Mouse (Mus musculus) v-Abl transformed pro-B cells (cell line): ENCODE measurements at regions not wholly inside any gene's neighbourhood (a gene's known extent, or its start where the extent isn't known, plus 50 kb on each side); places are given as distances from the start of the nearest gene placed in this dataset.

ENCODE experiments used
- in situ Hi-C, 2 experiments: fragments of 400-800 bp; cut with MboI; formaldehyde crosslinking; loops; one replicate each; pipeline ENCODE4 v1.15.1; 2025; ENCODE audit not compliant: unreplicated experiment in 2 of 2

- in situ Hi-C loops = no loop called here
Measured at GRCm38 (mm10) chr13:45130516-45131249, 52.2 kb downstream of the Gm9817 start.

- in situ Hi-C loops = no loop called here
Measured at GRCm38 (mm10) chr13:45140616-45141015, 62.1 kb downstream of the Gm9817 start.

GRCm38 (mm10) chr13:45145129-45145528, 66.6 kb downstream of the Gm9817 start:
- in situ Hi-C loops = no loop called here

GRCm38 (mm10) chr13:45156223-45156622, 77.7 kb downstream of the Gm9817 start:
- in situ Hi-C loops = no loop called here

- in situ Hi-C loops = no loop called here
Measured at GRCm38 (mm10) chr13:45156982-45157381, 78.5 kb downstream of the Gm9817 start.

- in situ Hi-C loops = no loop called here
Measured at GRCm38 (mm10) chr13:45160281-45160680, 81.8 kb downstream of the Gm9817 start.

GRCm38 (mm10) chr13:45164001-45164778, 85.7 kb downstream of the Gm9817 start:
- in situ Hi-C loops = no loop called here

GRCm38 (mm10) chr13:45165159-45165558, 86.7 kb downstream of the Gm9817 start:
- in situ Hi-C loops = no loop called here

GRCm38 (mm10) chr13:45169716-45170115, 91.2 kb downstream of the Gm9817 start:
- in situ Hi-C loops = loop anchor here (5.0 to 10.0 kb wide), 2 partner anchors 305 to 308 kb away; no protein-coding TSS in a partner anchor

GRCm38 (mm10) chr13:45173139-45173538, 94.6 kb downstream of the Gm9817 start:
- in situ Hi-C loops = loop anchor here (5.0 to 10.0 kb wide), 2 partner anchors 302 to 304 kb away; no protein-coding TSS in a partner anchor

- in situ Hi-C loops = loop anchor here in 1 of 2 experiments (10.0 kb wide), 1 partner anchor 299 kb away; no protein-coding TSS in a partner anchor
Measured at GRCm38 (mm10) chr13:45175711-45176205, 97.3 kb downstream of the Gm9817 start.

- in situ Hi-C loops = no loop called here
Measured at GRCm38 (mm10) chr13:45181529-45182230, 103.2 kb downstream of the Gm9817 start.

GRCm38 (mm10) chr13:45189389-45189788, 110.9 kb downstream of the Gm9817 start:
- in situ Hi-C loops = no loop called here

- in situ Hi-C loops = no loop called here
Measured at GRCm38 (mm10) chr13:45190151-45190550, 111.7 kb downstream of the Gm9817 start.

GRCm38 (mm10) chr13:45192079-45192478, 113.6 kb downstream of the Gm9817 start:
- in situ Hi-C loops = no loop called here

GRCm38 (mm10) chr13:45195562-45195961, 117.1 kb downstream of the Gm9817 start:
- in situ Hi-C loops = no loop called here

- in situ Hi-C loops = no loop called here
Measured at GRCm38 (mm10) chr13:45196363-45196762, 117.9 kb downstream of the Gm9817 start.

GRCm38 (mm10) chr13:45200511-45201120, 122.1 kb downstream of the Gm9817 start:
- in situ Hi-C loops = no loop called here

GRCm38 (mm10) chr13:45204856-45205255, 126.4 kb downstream of the Gm9817 start:
- in situ Hi-C loops = no loop called here

GRCm38 (mm10) chr13:45208540-45209197, 130.2 kb downstream of the Gm9817 start:
- in situ Hi-C loops = no loop called here
